Comparison of ENCODE assay signal across 32 mouse cellular contexts in genomic region chr7:100860450-100860849, GRCm38 (mm10). TPM values are rescaled to one million over a fixed set of nuclear protein-coding genes. Genes with fewer than 3 reads are reported as not detected.
DNase-seq lines count a peak whose midpoint lies in the region; ATAC-seq lines count a peak whose summit lies in the region.
"Had no signal": no experiment of that assay in that cellular context is flagged by ENCODE, and none has a peak within 500 bp of the region (broad histone marks: within the 10 kb centered on the region; RNA-seq: fewer than 3 reads in every experiment).

No protein-coding gene starts in this region.

- no peaks in the 10 kb centered on the region for H3K9me3 ChIP-seq in heart, embryonic 16.5 days (replicated peaks; ENCODE audit: control insufficient read depth, low read length)
- H3K9me3 ChIP-seq in liver, embryonic 15.5 days (replicated peaks): no peaks in the 10 kb centered on the region
- H3K9me3 ChIP-seq: embryonic facial prominence, embryonic 13.5 days; forebrain, embryonic 12.5 days; hindbrain, embryonic 12.5 days; limb, embryonic 12.5 days; megakaryocyte, embryonic 14.5 days; midbrain, embryonic 15.5 days; neural tube, embryonic 15.5 days had no signal

- H3K4me2 ChIP-seq in heart, embryonic 16.5 days (ENCODE audit: low read depth, low read length): no peak overlapping the region
- peak overlapping the region; percentile 78 for H3K4me2 ChIP-seq in liver, embryonic 15.5 days
- H3K4me2 ChIP-seq: embryonic facial prominence, embryonic 13.5 days; forebrain, embryonic 12.5 days; heart, embryonic 11.5 days; hindbrain, embryonic 12.5 days; limb, embryonic 12.5 days; midbrain, embryonic 15.5 days; neural tube, embryonic 15.5 days had no signal

- H3K4me1 ChIP-seq in heart, embryonic 16.5 days (ENCODE audit: control insufficient read depth, insufficient read depth, low read length): peaks cover 30% of the 10 kb centered on the region
- H3K4me1 ChIP-seq in liver, embryonic 15.5 days (replicated peaks): peaks cover 69% of the 10 kb centered on the region

- H3K9ac ChIP-seq in heart, embryonic 16.5 days (ENCODE audit: low read length): no peak overlapping the region
- H3K9ac ChIP-seq in liver, embryonic 15.5 days: peak overlapping the region; percentile 96
- H3K9ac ChIP-seq: embryonic facial prominence, embryonic 13.5 days; forebrain, embryonic 12.5 days; forebrain, postnatal 0 days; hindbrain, embryonic 12.5 days; limb, embryonic 12.5 days; midbrain, embryonic 15.5 days; neural tube, embryonic 15.5 days had no signal

- 78% methylated on average over 3 of the region's 3 CpGs for WGBS in heart, embryonic 16.5 days
- WGBS in liver, embryonic 15.5 days (ENCODE audit: insufficient replicate concordance): 39% methylated on average over 3 of the region's 3 CpGs

- no peak for DNase-seq in heart, adult 18-20 months
- peak; percentile 71 for DNase-seq in c-Kit-positive CD71-positive TER-119-negative erythroid progenitor cells, embryonic 14.5 days (ENCODE audit: low read depth)
- DNase-seq in liver: peak; percentile 77
- DNase-seq in frontal cortex, postnatal 25 days (ENCODE audit: low spot score in 2 of 2): no peak
- DNase-seq in left cerebral cortex, adult 8-10 months (ENCODE audit: low spot score in 2 of 2): no peak
- DNase-seq: adrenal gland, adult 8-10 months; B cell, adult 2 months; cerebellum, adult 11 months; cerebellum, adult 9-11 months; forebrain, postnatal 0 days; heart, postnatal 36 days; kidney, adult 8-10 months; kidney, postnatal 4 days; lung, adult 18-20 months; lung, postnatal 4 days; retina, postnatal 1 day; right cerebral cortex, postnatal 14 days; thymus, postnatal 14 days had no signal

- H3K27me3 ChIP-seq in heart, embryonic 16.5 days (ENCODE audit: control insufficient read depth, insufficient read depth, low read length): no peaks in the 10 kb centered on the region
- no peaks in the 10 kb centered on the region for H3K27me3 ChIP-seq in liver, embryonic 15.5 days
- H3K27me3 ChIP-seq: embryonic facial prominence, embryonic 13.5 days; hindbrain, embryonic 12.5 days; limb, embryonic 12.5 days; midbrain, embryonic 15.5 days; neural tube, embryonic 15.5 days had no signal

- no peak overlapping the region for H3K4me3 ChIP-seq in heart, embryonic 16.5 days (ENCODE audit: low read length)
- H3K4me3 ChIP-seq in liver, embryonic 15.5 days (replicated peaks): peak overlapping the region; percentile 85
- H3K4me3 ChIP-seq: embryonic facial prominence, embryonic 13.5 days; forebrain, embryonic 12.5 days; hindbrain, embryonic 12.5 days; limb, embryonic 12.5 days; midbrain, embryonic 15.5 days; neural tube, embryonic 15.5 days had no signal

- ATAC-seq in heart, embryonic 16.5 days (replicated peaks; ENCODE audit: extremely low read depth, insufficient read depth, low FRiP score): no peak
- ATAC-seq in liver, embryonic 15.5 days (ENCODE audit: insufficient read depth): peak; percentile 17
- no peak for ATAC-seq in megakaryocyte-erythroid progenitor cell, adult 5-6 weeks (replicated peaks; ENCODE audit: low FRiP score, low TSS enrichment, poor library complexity, severe bottlenecking)
- ATAC-seq: forebrain, postnatal 0 days; intestine, embryonic 16.5 days; lung, postnatal 0 days; midbrain, embryonic 15.5 days had no signal

- H3K27ac ChIP-seq in heart, embryonic 16.5 days (ENCODE audit: low read length): peak overlapping the region; percentile 23; the same call in 1 of the 2 replicates
- H3K27ac ChIP-seq in liver, embryonic 15.5 days (replicated peaks): peak overlapping the region; percentile 92
- H3K27ac ChIP-seq: embryonic facial prominence, embryonic 13.5 days; forebrain, embryonic 12.5 days; hindbrain, embryonic 12.5 days; kidney, postnatal 0 days; limb, embryonic 12.5 days; midbrain, embryonic 15.5 days; neural tube, embryonic 15.5 days had no signal

- H3K36me3 ChIP-seq in heart, embryonic 16.5 days (ENCODE audit: control insufficient read depth, insufficient read depth): no peaks in the 10 kb centered on the region
- H3K36me3 ChIP-seq in liver, embryonic 15.5 days (replicated peaks): peaks cover 58% of the 10 kb centered on the region
- H3K36me3 ChIP-seq: embryonic facial prominence, embryonic 13.5 days; forebrain, embryonic 12.5 days; hindbrain, embryonic 12.5 days; limb, embryonic 12.5 days; midbrain, embryonic 15.5 days; neural tube, embryonic 15.5 days had no signal

RNA-seq across cellular contexts. Expression of gene Relt, which starts 2.8 kb away (rescaled TPM):
- polyA plus RNA-seq in heart, embryonic 16.5 days (2015; fragmentation: Nextera tagmentation; extraction: Ambion mirVana): 4.7 and 5.0 TPM in 2 replicates
- total RNA-seq in heart, adult 18-20 months (2021): 1 to 10 TPM; 4.5 to 5.4 TPM
- 17.4 and 21.4 TPM in 2 replicates for polyA plus RNA-seq in liver, embryonic 15.5 days (2015; fragmentation: Nextera tagmentation; extraction: Ambion mirVana)
- 8.0 and 10.9 TPM in 2 replicates for total RNA-seq in megakaryocyte-erythroid progenitor cell, adult 5-6 weeks (2014; fragmentation: Nextera tagmentation)
- total RNA-seq in megakaryocyte-erythroid progenitor cell, adult 5-6 weeks (2017): 5.2 and 6.4 TPM in 2 replicates
- 10 to 100 TPM; 16.7 to 18.9 (median 17.8) TPM for total RNA-seq in left cerebral cortex, adult 8-10 months (2022)

Comparison
In these comparisons a context has a peak if more than half of its experiments do, and no peak if none do; other contexts are left out.
1. DNase-seq: peak in c-Kit-positive CD71-positive TER-119-negative erythroid progenitor cells, embryonic 14.5 days (single experiment) and liver (single experiment); none in heart, adult 18-20 months (0 of 2), frontal cortex, postnatal 25 days (0 of 2) and left cerebral cortex, adult 8-10 months (0 of 2).